Mouse (Mus musculus): ENCODE results near the gene Fam184b. TPM values are rescaled to one million over a fixed set of nuclear protein-coding genes. Genes with fewer than 3 reads are reported as not detected.

The Fam184b gene
- total RNA-seq, 2 experiments from 2014 or later, result 20.2 to 22.0 TPM

- no peak for DNase-seq (ENCODE audit: extremely low spot score in 1 of 2, low spot score in 2 of 2)
- intact Hi-C loops (cut with DNase I), result no loop called here
Observed at GRCm38 (mm10) chr5:45526338-45526737, 113.1 kb downstream of the Fam184b start.

DNA sequence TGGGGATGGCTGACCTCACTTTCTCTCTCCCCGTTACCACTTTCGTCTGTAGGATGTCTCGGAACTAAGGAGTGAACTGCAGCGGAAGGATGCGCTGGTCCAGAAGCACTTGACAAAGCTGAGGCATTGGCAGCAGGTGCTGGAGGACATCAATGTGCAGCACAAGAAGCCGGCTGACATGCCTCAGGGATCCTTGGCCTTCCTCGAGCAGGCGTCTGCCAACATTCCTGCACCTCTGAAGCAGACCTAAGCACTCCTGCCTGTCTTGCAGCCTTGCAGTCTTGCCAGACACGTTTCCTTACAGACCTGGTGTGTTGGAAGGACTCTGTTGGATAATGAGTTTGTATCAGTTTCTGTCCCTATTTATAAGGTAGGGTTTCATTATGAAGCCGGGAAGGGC, 114.3 kb downstream of the Fam184b start:
- no peak for DNase-seq (ENCODE audit: extremely low spot score in 1 of 2, low spot score in 2 of 2)
- intact Hi-C loops (cut with DNase I), result no loop called here

- intact Hi-C loops (cut with DNase I), result no loop called here
- no peak for DNase-seq (ENCODE audit: extremely low spot score in 1 of 2, low spot score in 2 of 2)
Observed at GRCm38 (mm10) chr5:45521601-45522000, 117.8 kb downstream of the Fam184b start.

- DNase-seq (ENCODE audit: extremely low spot score in 1 of 2, low spot score in 2 of 2), result no peak
- intact Hi-C loops (cut with DNase I), result no loop called here
Observed at GRCm38 (mm10) chr5:45520809-45521110, 118.7 kb downstream of the Fam184b start.

DNA sequence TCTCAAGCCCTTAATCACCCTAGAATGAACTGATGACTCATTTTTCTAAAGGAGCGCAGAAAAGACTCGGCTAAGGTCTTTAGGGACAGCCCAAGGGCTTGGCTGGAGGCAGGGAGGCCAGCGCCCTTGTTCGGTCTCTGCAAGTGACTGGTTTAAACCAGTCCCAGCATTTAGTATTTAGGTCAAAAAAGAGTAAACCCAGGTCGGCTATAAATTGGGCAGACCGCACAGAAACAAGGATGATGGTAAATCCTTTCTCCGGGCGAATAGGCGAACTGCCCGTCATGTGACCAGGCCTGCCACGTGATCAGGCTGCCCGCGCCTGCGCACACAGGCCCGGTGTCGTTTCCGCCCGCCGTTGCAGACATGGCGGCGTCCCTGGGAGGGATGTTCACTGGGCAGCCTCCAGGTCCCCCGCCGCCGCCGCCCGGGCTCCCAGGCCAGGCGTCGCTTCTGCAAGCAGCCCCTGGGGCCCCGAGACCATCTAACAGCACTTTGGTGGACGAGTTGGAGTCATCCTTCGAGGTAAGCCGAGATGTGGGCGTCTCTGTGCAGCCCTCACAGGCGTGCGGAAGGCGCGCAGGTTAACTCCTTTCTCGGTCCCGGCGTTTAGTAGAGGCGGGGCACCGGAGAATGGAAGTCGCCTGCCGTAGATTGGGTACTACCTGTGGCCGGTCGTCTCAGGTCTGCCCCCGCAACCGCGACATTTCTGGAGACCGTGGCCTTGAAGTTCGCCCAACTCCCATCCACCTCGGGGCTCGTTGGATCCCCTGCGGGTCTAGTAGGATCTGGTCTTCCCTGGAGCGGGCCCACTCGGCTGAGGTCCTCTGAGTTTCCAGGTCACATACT, 119.2 kb downstream of the Fam184b start, which contains the start of gene Med28:
TSS of gene Med28 (plus strand) at position 270 of the 849 bp plus-strand sequence.
- intact Hi-C loops (cut with DNase I), result no loop called here
- DNase-seq (ENCODE audit: extremely low spot score in 1 of 2, low spot score in 2 of 2), result peak; percentile 93 to 95

- DNase-seq (ENCODE audit: extremely low spot score in 1 of 2, low spot score in 2 of 2), result no peak
- intact Hi-C loops (cut with DNase I), result no loop called here
Observed at GRCm38 (mm10) chr5:45515151-45515743, 124.2 kb downstream of the Fam184b start.

- DNase-seq (ENCODE audit: extremely low spot score in 1 of 2, low spot score in 2 of 2), result no peak
- intact Hi-C loops (cut with DNase I), result no loop called here
Observed at GRCm38 (mm10) chr5:45514599-45514998, 124.8 kb downstream of the Fam184b start.

DNA sequence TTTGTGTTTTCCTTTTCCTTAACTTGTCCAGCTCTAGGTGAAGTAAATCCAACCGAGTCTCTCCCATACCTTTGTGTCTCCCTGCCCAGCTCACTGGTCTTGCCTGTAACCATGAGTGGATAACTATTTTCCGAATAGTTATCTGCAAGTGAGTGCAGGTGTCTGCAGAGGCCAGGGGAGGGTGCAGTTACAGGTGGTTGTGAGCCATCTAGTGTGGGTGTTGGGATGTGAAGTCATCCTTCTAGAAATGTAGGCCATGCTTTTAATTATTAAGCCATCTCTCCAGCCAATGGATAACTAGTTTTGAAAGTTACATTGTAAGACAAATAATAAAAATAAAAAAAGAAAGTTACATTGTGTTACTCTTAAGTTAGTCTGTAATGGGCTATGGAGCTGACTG, 125.9 kb downstream of the Fam184b start:
- intact Hi-C loops (cut with DNase I), result no loop called here
- DNase-seq (ENCODE audit: extremely low spot score in 1 of 2, low spot score in 2 of 2), result no peak

- intact Hi-C loops (cut with DNase I), result no loop called here
- DNase-seq (ENCODE audit: extremely low spot score in 1 of 2, low spot score in 2 of 2), result no peak
Observed at GRCm38 (mm10) chr5:45512908-45513307, 126.5 kb downstream of the Fam184b start.

DNA sequence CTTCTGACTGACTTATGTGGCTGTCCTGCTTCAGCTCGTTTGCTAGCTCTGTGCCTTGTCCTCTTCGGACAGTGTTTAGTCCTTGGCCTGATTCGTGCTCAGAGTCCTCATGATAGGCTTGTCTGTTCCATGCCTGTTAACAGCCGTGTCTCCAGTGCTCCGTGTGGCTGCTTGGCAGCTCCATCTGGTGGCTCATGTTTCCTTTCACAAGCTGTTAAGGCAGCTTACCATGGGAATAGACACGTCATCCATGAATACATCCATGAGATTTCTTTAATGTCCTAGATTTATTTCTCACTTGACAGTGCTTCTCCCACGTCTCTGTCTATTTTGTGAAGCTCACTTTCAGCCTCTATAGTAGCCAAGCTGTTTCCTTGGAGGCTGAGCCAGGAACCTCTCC, 129.3 kb downstream of the Fam184b start:
- intact Hi-C loops (cut with DNase I), result no loop called here
- DNase-seq (ENCODE audit: extremely low spot score in 1 of 2, low spot score in 2 of 2), result no peak

DNA sequence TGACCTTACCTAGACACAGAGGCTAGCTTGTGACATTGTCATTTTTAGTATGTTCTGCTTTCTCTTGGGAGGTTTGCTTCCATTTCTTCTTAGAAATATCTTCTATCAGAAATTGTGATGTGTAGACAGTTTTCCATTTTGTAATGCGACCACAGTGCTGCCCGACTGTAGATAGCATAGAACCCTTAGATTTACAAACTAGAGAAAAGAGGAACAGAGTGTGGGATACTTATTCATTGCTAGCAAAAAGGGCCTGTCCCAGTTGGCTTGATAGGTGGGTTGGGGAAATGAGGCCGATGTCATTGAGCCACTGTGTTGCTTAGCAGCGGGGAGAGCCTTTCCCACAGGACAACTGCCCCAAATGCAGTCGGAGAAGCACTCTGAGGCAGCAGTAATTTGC, 141.8 kb downstream of the Fam184b start:
- intact Hi-C loops (cut with DNase I), result no loop called here
- no peak for DNase-seq (ENCODE audit: extremely low spot score in 1 of 2, low spot score in 2 of 2)

DNA sequence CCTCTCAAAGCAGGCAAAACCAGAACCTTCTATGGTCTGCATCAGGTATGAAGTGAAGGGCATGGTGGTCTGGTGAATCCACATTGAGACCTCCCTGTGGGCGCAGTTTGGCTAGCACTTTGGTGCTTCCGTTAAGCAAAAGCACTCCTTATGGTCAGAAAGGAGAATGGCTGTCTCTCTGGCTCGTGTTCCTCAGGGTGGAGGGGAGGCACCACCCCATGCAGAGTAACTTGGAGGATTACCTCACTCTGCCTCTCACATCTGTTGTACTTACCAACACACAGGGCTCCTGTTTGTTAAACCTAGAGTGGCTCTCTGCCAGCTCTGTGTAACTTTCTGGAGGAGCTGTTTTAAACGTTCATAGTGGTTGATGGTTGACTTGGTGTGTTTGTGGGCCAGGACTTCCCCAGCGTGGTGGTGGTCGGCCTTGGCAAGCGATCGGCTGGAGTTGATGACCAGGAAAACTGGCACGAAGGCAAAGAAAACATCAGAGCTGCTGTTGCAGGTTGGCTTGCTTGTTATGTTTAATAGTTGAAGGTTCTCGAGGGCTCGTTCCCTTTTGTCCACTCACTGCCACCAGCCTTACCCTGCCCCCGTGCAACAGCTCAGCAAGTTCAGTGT, 142.4 kb downstream of the Fam184b start:
- intact Hi-C loops (cut with DNase I), result no loop called here
- no peak for DNase-seq (ENCODE audit: extremely low spot score in 1 of 2, low spot score in 2 of 2)

- no peak for DNase-seq (ENCODE audit: extremely low spot score in 1 of 2, low spot score in 2 of 2)
- intact Hi-C loops (cut with DNase I), result no loop called here
Observed at GRCm38 (mm10) chr5:45496479-45496878, 142.9 kb downstream of the Fam184b start.

- no peak for DNase-seq (ENCODE audit: extremely low spot score in 1 of 2, low spot score in 2 of 2)
- intact Hi-C loops (cut with DNase I), result no loop called here
Observed at GRCm38 (mm10) chr5:45496042-45496441, 143.4 kb downstream of the Fam184b start.

DNA sequence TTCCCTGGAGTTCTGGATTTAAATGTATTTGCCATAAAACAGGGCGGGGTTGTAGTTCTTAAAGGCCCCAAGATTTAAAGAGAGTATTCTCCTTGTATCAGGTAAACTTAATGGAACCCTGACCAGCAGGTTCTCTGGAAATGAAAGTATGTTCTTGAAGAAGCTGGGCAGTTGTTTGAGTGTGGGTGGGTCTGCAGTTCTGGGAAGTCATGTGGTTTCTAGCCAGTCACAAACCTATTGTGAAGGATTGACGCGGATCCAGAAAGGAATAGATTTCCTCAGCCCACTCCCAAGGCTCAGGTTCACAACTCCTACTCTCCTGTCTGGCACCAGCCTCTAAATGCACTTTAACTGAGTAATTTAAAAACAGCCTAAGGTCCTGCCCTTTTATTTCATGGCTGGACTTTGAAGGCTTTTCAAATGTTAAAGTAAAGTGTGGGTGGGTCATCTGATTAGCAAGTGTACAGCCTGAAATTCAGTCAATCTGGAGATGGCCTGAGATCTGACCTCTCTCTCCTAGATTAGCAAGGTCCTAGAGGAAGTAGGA, 143.9 kb downstream of the Fam184b start:
- intact Hi-C loops (cut with DNase I), result no loop called here
- no peak for DNase-seq (ENCODE audit: extremely low spot score in 1 of 2, low spot score in 2 of 2)

DNA sequence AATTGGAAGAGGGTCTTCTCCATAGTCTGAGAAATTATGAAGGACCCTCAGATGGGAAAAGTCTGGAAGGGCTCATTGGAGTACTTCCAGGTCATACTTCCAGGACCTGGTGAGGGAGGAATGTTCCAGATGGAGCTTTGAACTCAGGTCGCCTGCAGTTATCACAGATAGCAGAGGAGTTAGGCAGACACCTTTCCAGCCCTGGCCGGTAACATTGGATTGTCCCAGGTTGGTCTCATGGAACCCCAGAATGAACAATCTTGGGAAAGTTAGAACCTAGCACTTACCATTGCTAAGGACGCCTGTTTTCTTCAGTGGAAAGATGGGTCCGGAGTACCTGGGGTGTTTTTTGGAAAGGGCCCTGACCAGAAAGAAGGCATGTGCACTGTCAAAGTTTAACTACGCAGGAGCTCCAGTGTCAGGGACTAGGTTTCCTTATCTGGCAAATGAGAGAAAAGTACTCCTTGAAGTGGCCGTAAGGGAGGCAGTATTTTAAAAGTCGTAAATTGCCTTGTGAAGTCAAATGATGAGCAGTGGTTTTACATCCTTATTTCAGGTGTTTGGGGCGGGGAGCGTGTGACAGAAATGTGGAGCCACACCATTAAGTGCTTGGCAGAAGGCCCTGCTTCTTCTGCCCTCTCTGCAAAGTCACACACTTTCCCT, 145.2 kb downstream of the Fam184b start:
- intact Hi-C loops (cut with DNase I), result no loop called here
- no peak for DNase-seq (ENCODE audit: extremely low spot score in 1 of 2, low spot score in 2 of 2)

DNA sequence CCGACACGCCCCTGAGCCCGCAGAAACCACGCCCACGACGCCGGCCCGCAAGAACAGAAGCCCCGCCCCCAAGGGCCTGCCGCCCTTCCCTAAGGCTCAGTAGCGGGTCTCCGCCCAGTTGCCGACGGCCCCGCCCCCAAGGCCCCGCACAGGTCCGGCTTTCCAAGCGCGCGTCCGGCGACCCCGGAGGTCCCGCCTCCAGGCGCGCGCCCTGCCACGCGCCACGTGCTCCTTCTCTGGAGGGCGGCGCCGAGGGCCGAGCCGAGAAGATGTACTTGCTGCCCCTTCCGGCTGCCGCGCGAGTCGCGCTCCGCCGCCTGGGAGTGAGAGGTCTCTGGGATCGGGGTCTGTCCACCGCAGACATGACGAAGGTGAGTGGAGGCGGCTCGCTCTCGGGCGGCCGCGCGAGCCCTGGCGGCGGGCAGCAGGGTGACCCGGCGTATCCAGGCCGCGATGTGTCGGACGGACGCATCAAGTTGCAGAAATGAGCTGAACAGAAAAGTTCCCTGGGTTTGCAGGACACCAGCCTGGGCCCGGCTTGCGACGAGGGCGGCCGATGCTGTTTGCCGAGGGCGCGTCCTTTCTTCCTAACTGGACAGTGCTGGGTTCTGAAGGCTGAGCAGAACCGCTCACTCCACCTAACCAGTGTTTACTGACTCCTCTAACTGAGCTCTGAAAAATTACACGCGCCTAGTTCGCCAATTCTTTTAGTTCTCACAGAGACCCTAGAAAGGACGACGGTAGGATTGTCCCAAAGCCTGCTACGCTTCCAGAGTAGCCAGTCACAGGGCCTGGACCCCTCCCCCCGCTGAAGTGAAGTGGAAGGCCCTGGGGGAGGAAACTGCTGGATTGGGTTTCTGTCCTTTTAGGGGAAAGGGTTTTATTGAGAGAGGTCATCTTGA, 146.0 kb downstream of the Fam184b start, which contains the start of gene Lap3:
TSS of gene Lap3 (plus strand) at position 184 of the 902 bp plus-strand sequence.
- DNase-seq (ENCODE audit: extremely low spot score in 1 of 2, low spot score in 2 of 2), result peak; percentile 93 to 99
- intact Hi-C loops (cut with DNase I), result no loop called here

DNA sequence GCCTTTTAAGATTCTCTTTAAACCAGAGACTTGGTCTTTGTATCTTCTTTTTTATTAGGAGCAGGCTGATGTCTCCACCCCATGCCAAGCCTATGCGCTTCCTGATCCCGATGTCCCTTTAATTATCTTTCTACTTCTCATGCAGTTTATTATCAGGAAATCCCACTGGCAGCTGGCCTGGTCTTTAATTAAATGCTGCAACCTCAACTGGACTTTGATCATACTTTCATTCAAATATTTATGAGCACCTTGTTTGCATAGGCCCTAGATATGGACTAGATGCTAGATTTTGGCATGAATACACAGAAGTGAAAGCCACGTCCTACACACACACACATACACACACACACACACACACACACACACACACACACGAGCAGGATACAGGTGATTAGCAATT, 147.6 kb downstream of the Fam184b start:
- no peak for DNase-seq (ENCODE audit: extremely low spot score in 1 of 2, low spot score in 2 of 2)
- intact Hi-C loops (cut with DNase I), result no loop called here
